Mouse (Mus musculus) kidney, postnatal 36 days (tissue): ENCODE measurements around the gene Tmem11.
A peak's percentile ranks its signal among the peaks of the same experiment; 100 is the strongest.
"Not testable (repeated sequence)": the region's sequence is repeated elsewhere in the genome, so short reads cannot be mapped to it uniquely, and the experiment has no call there.

ENCODE experiments used
- DNase-seq, 2 experiments: peaks; one replicate each; pipeline ENCODE4 v3.0.0; 2021 to 2022; ENCODE audit warnings: mixed read lengths in 2 of 2

Tmem11 gene

GRCm38 (mm10) chr11:60882386-60882785 lies 3.3 kb upstream of the Tmem11 start:
- DNase-seq, result no peak

GRCm38 (mm10) chr11:60880559-60880958 lies 1.5 kb upstream of the Tmem11 start:
- DNase-seq, result no peak

GRCm38 (mm10) chr11:60879423-60879822 lies 351 bp upstream of the Tmem11 start:
- DNase-seq, result peak; percentile 57 to 72

DNA sequence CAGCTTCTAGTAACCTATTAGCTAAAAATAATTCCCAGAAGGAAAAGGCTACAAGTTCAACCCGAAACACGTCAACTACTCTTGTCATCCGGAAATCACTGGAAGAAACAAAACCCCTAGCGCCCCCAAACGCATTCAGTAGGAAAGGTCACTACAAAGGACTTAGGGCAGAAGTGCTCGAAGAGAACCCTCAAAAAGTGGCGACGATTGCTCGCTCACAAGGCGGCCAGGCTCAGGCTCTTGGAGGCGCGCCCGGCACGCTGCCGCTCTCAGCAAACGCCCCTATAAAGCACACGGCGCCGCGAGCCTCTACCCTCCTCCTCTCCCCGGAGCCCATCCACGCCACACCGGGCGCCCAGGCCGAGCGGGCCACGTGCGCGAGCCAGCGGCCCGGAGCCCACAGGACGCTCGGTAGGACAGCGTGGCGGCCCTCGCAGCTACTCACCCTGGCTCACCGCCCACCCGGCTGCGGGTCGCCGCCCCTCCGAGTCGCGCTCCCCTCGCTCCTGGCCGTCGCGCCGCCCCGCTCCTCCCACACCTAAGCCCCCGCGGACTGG lies 938 bp downstream of the Tmem11 start:
- DNase-seq, result peak; percentile 75

- no peak for DNase-seq
Measured at GRCm38 (mm10) chr11:60873101-60873500, 6.0 kb downstream of the Tmem11 start.

DNA sequence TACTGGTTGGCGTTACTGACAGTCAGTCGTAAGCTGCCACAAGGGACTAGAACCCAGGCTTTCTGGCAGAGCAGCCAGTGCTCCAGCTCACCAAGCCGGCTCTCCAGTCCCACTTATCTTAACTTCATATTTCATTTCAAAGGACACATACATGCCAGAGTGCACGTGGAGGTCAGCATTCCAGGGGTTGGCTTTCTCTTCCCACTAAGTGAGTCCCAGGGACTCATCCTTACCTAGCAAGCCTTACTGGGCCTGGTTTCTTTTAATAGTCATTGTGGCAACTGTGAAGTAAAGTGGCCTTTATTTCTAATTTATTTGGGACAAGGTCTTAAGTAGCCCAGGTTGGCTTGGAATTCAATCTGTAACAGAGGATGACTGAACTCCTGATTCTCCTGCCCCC lies 7.7 kb downstream of the Tmem11 start:
- DNase-seq, result no peak

DNA sequence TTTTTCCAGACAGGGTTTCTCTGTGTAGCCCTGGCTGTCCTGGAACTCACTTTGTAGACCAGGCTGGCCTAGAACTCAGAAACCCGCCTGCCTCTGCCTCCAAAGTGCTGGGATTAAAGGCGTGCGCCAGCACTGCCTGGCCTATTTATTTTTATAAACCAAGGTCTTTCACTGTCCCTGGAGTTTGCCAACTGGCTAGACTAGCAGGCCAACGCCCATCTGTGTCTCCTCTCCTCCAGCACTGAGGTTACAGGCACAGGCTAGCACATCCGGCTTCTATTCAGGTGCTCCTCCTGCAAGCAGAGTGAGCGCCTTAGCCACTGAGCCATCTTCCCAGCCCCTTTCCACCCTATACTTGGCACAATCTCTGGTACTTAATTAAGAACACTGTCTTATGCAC lies 9.6 kb downstream of the Tmem11 start:
- DNase-seq, result not testable (repeated sequence)

GRCm38 (mm10) chr11:60867904-60868303 lies 11.2 kb downstream of the Tmem11 start:
- peak; percentile 34 to 69 for DNase-seq

DNA sequence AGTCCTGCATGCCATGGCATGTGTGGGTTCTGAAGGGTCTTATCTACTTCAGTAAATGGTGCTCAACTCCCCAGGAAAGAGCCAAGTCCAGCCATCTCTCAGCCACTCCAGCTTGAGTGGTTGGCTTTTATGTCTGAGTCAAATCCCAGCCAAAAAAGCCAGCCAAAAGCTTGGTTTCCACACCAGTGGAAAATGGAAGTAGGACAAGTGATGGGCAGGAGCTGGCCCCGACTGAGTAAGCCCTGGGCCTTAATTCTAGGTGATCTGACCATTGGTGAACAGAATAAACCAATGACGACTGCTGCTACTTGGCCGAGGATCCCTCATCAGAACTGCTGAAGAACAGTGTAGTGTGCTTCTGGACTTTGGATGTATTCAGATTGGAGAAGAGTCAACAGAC lies 11.6 kb downstream of the Tmem11 start:
- no peak for DNase-seq

DNA sequence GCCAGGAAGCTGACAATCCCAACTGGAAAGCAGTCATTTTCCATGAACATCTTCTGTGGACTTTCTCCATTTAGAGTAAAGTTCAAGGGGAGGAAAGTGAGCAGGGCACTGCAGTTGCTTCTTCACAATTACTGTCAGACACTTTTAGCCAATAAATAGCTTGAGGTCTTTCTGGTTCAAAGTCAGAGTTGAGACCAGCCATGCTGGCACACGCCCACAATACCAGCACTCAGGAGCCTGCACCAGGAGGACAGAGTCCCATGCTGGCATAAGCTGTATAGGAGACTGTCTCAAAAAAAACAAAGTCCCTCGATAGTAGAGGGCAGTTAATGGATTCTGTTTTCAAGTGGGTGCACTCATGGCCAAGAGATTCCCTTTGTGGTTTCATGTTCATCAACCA lies 13.1 kb downstream of the Tmem11 start:
- peak; percentile 69 for DNase-seq

DNA sequence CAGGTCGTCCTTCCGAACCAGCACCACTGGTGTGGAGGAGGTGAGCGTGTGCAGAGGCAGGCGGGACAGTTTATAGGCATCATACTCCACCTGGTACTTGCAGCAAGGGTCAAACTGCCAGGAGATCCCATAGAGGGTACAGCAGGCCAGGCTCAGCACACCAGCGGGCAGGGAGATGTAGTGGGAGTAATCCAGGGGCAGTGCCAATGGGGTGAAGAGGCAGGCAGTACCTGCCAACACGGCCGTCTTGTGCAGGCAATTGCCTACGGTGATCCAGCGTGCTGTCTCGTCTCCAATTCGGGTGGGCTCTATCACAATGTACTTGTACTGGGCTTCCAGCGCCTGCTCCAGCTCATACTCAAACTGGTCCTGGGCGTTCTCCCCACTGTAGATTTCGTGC lies 14.2 kb downstream of the Tmem11 start:
- DNase-seq, result no peak

DNA sequence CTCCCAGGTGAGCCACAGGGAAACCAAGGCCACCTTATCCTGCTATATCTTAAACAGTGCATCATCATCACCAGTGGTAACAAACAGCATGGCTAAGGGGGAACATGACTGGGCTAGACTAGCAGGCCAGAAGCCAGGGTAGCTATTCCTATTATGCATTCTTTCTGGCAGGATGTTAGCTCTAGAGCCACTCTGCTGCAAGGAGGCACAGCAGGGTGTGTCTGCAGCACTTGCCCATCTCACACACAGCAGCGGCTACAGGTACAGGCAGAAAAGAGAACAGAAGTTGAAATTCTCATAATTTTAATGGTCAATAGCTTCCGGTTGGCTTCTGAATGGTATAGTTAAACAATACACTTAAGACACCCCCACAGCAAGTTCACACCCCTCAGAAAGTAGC lies 14.9 kb downstream of the Tmem11 start:
- no peak for DNase-seq

DNA sequence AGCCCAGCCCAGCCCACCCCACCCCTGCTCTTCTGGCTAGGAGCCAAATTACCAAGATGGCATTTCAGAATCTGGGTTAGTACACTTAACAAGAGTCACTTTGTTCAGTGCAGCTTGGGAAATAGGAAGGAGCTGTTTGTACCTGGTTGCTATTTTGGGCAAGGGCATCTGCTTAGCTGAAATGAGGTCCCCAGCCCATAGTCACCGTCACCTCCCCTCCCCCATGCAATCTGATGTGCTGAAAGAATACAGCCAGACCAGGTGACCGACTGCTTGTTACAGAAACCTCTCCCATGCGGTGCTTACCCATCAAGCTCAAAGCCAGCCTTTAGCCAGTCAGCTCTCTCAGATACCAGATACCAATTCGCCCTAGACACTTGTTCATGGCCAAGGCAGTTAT lies 15.9 kb downstream of the Tmem11 start:
- peak; percentile 12 to 27 for DNase-seq

DNA sequence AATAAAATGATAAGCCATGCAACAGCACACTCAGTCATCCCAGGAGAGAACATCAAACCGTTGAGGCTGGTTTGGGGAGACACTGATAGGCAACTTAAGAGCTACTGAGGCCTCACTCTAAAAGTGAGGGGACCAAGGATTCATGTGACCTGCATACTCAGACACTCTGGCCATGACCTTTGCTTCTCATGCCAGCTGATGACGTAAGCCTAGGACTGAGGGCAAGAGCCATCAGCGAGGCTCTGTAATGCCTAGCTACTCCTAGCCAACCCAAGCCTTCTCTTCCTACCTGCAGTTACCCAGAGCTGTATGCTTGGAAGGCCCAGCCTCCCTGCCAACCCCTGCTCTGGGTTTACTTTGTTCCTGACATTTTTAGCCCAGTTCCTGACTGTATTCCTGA lies 17.1 kb downstream of the Tmem11 start:
- DNase-seq, result peak; percentile 37 to 47

- DNase-seq, result no peak
Measured at GRCm38 (mm10) chr11:60856587-60856986, 22.5 kb downstream of the Tmem11 start.

GRCm38 (mm10) chr11:60845415-60845814 lies 33.7 kb downstream of the Tmem11 start:
- DNase-seq, result no peak

DNA sequence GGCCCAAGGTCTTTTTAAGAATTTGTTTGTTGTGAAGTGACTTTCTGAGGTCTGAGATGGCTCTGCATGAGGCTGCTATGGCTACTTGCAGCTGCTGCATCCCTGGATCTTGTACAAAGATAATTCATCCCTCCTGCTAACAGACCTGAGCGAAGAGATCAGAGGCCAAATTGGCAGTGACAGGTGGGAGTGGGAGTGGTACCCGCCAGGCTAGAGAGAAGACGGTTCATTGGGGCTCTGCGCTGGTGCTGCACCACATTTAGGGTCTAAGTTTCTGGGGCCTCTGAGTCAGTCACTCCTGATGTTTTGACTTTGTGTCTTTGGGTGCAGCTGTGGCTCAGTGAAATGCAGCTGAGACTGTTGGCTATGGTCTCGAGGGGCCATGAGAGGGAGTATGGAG lies 35.7 kb downstream of the Tmem11 start:
- DNase-seq, result no peak

DNA sequence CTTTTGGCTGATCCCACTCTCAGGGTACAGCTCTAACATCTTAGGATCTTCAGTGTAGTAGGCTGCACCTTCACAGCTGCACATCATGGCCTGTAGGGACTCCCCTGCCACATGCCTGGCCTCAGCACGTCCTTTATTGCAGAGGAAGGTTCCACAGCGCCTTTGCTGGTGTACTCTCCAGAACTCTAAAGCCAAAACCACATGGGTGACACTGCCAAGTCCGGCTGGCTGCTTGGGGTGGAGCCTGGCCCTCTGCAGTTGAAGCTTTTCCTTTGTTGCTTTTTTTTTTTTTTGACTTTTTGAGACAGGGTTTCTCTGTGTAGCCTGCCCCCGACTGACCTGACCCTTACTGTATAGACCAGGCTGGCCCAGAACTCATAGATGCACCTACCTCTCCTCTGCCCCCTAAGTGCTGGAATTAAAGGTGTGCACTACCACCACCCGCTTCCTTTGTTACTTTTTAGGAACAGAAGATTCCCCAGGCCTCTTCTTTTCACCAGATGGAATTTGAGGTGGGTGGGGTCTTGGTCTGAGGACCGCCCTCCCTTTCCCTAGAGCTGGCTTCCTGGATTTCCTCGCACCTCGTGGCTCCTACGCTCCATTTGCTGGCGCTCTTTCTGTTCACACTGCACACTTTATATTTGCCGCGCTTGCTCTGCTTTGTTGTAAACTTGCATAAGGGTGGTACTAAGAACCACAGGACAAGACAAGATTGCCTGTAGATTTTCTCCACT lies 37.4 kb downstream of the Tmem11 start:
- DNase-seq, result no peak

DNA sequence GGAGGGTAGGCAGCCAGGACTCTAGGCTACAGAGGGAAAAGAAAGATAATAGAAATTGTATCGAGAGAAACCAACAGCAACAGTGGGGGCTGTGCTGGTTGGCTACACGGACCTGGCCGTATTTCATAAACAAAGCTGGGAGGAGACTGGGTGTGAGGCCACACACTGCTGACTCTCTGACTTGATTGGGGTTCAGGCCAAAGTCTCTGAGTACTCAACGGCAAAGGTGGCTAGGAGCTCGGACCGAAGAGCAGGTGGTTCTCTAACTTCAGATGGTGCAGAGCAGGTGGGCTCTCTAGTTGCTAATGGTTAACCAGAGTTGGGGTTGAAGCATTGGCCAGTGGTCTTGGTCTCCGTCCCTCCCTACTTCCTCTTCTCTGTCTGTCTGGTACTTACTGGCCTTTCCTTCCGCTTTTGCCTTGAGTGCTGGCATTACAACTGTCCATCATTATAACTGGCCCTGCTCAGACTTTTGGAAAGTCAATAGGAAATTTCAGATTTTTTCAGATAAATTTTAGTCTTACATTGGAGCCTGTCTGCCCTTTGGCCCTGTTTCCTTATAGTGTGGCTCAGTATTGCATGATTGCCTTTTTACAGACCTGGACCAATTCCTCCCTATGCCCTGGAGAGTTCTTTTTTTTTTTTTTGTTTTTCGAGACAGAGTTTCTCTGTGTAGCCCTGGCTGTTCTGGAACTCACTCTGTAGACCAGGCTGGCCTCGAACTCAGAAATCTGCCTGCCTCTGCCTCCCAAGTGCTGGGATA lies 41.2 kb downstream of the Tmem11 start:
- peak; percentile 38 to 50 for DNase-seq

DNA sequence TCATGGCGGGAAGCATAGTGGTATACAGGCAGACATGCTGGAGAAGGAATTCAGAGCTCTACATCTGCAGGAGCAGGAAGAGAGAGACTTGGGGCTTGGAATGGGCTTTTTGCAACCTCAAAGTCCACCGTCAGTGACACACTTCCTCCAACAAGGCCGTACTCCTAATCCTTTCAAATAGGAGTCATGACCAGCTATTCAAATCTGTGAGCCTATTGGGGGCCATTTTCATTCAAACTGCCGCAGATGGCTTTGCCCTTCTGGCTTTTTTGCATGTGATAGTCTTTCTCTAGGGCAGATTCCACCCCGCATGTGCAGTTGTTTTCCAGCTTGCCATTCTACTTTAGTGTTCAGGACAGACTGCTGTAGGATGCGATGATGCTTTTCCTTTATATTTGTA lies 42.2 kb downstream of the Tmem11 start:
- no peak for DNase-seq

- peak; percentile 86 to 94 for DNase-seq
Measured at GRCm38 (mm10) chr11:60830433-60831052, 48.5 kb downstream of the Tmem11 start, which contains the start of gene Dhrs7b. Gene Dhrs7b, plus strand, starts transcription at chr11:60830631.

DNA sequence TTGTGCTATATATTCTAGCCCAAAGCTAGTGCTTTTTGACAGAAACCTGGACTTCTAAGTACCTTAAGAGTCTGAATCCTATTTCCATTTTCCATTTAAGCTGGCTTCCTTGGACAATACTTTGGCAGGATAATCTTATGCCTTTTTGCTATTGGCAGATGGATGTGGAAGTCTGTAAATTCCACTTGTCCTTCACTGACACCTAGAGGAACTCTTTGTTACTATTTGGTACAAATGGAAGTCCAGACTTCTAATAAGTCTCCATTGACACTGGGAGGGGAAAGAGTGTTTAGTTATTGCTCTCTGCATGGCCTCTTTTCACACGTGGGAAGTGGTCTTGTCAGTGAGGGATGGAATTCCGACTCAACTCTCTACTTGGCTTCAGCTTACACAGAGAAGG lies 50.2 kb downstream of the Tmem11 start:
- peak in 1 of 2 experiments; percentile 43 for DNase-seq

DNA sequence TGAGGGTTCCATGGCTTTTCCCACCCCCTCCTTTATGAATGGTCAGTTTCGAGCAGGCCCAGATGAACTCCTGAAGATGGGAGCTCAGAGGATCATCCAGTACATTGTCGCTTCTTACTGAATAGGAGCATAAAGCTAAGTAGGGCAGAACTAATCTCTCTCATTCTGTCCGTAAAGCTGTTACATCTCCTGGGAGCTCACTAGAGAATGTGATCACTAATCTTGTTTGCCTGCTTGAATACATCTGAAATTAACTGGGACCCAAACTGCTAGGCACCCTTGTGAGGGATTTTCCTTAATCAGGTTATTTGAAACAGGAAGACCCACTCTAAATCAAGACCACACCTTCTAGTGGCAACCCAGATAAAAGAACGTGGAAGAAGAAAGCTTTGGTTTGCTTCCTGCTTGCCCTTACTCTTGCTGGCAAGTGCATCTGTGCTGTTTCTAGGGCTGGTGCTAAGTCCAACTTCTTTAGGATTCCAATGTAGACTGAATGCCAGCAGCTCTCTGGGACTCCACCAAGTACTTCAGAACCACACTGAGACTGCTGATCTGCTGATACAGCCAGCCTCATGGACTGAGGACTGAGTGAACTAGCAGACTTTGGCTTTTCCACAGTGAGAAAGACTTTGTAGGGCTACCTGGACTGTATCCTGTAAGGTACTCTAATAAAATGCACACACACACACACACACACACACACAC lies 51.7 kb downstream of the Tmem11 start:
- DNase-seq, result peak; percentile 28 to 54
